Mouse (Mus musculus) lung, postnatal 0 days (tissue): ENCODE results near the gene Pcgf1. TPM values are rescaled to one million over a fixed set of nuclear protein-coding genes. Genes with fewer than 3 reads are reported as not detected.

Source experiments
- ATAC-seq: fragments of 200-750 bp; cut with Nextera tagmentation; 2 replicates; pipeline ENCODE4 v1.8.0; 2017; ENCODE audit warnings: moderate library complexity
- DNase-seq: peaks from one replicate; pipeline ENCODE4 v3.0.0-alpha.2; 2016; ENCODE audit warnings: low spot score
- H3K27ac ChIP-seq: fragments of 300-500 bp; sonication (generic); 2 replicates; pipeline ENCODE4 v1.5.1; 2014; ENCODE audit warnings: antibody characterized with exemption, mild to moderate bottlenecking, low read length, mixed read lengths
- H3K27me3 ChIP-seq: fragments of 300-500 bp; sonication (generic); replicated peaks from 2 replicates; pipeline ENCODE4 v1.6.1; 2014; ENCODE audit warnings: low read length, mixed read lengths; ENCODE audit not compliant: insufficient read depth
- H3K36me3 ChIP-seq: fragments of 300-500 bp; sonication (generic); 2 replicates; pipeline ENCODE4 v1.6.1; 2014; ENCODE audit warnings: low read length, mixed read lengths; ENCODE audit not compliant: insufficient read depth
- H3K4me1 ChIP-seq: fragments of 300-500 bp; sonication (generic); 2 replicates; pipeline ENCODE4 v1.6.1; 2014; ENCODE audit warnings: antibody characterized with exemption, low read depth, low read length, mixed read lengths; ENCODE audit not compliant: insufficient read depth
- H3K4me2 ChIP-seq: fragments of 300-500 bp; sonication (generic); replicated peaks from 2 replicates; pipeline ENCODE4 v1.6.1; 2014; ENCODE audit warnings: low read depth, mild to moderate bottlenecking, low read length, moderate library complexity, mixed read lengths
- H3K4me3 ChIP-seq: fragments of 300-500 bp; sonication (generic); 2 replicates; pipeline ENCODE4 v1.5.1; 2014; ENCODE audit warnings: low read depth, low read length
- H3K9ac ChIP-seq: fragments of 300-500 bp; sonication (generic); replicated peaks from 2 replicates; pipeline ENCODE4 v1.6.1; 2014; ENCODE audit warnings: low read depth, mild to moderate bottlenecking
- H3K9me3 ChIP-seq: fragments of 300-500 bp; sonication (generic); 2 replicates; pipeline ENCODE4 v1.6.1; 2016; ENCODE audit warnings: low read length, mixed read lengths
- CTCF ChIP-seq: IDR thresholded peaks from 2 replicates; pipeline ENCODE4 v1.5.1; 2016; ENCODE audit warnings: antibody characterized with exemption, mild to moderate bottlenecking
- EP300 ChIP-seq: IDR thresholded peaks from 2 replicates; pipeline ENCODE4 v1.6.1; 2016; ENCODE audit warnings: antibody characterized with exemption, mild to moderate bottlenecking, control low read depth
- whole genome bisulfite sequencing: fragments of 180-500 bp; shearing (Covaris S2); extraction: QIAGEN DNeasy Blood & Tissue Kit; methylation state at CpG from one replicate; pipeline ENCODE4 v1.1.7; 2014; 5-methylcytosine and 5-hydroxymethylcytosine counted together
- polyA plus RNA-seq: library from polyadenylated mRNA; unstranded; fragments of >200 nt; fragmentation: Nextera tagmentation; extraction: Ambion mirVana; gene quantifications from 2 replicates; pipeline ENCODE4 v1.2.1, GENCODE M21; 2015

Gene Pcgf1
- polyA plus RNA-seq, 1 experiment from 2014 or later: 24.3 TPM

GRCm38 (mm10) chr6:83069488-83070246 lies 8.0 kb upstream of the Pcgf1 start:
- WGBS: 2% methylated on average over 48 of the region's 69 CpGs
- TF ChIP-seq EP300 (no peak), CTCF (no peak)
- Histone ChIP-seq H3K4me3 (peak overlapping the region; percentile 8; the same call in 1 of the 2 replicates), H3K4me2 (no peak overlapping the region), H3K27me3 (peaks cover 72% of the 10 kb centered on the region), H3K27ac (no peak overlapping the region), H3K36me3 (no peaks in the 10 kb centered on the region), H3K9me3 (no peaks in the 10 kb centered on the region), H3K9ac (no peak overlapping the region), H3K4me1 (peaks cover 3% of the 10 kb centered on the region; the same call in 1 of the 2 replicates)
- ATAC-seq (0 out of 2 replicates have a peak, but pooled peaks have one; percentile 22), DNase-seq (no peak)

DNA sequence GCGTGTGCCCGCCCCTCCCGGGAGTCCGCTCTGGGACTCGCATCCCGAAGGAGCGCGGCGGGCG lies 7.6 kb upstream of the Pcgf1 start, which contains the start of gene Tlx2:
Gene Tlx2, minus strand, starts transcription at position 47 of the 64 bp plus-strand sequence.
- Histone ChIP-seq H3K27ac (no peak within 1 kb of the TSS), H3K27me3 (peaks cover 68% of the 10 kb centered on the region), H3K4me1 (peaks cover 3% of the 10 kb centered on the region; the same call in 1 of the 2 replicates), H3K4me3 (peak within 1 kb of the TSS; percentile 31; the same call in 1 of the 2 replicates), H3K4me2 (peak within 1 kb of the TSS; percentile 55), H3K36me3 (no peaks in the 10 kb centered on the region), H3K9ac (no peak within 1 kb of the TSS), H3K9me3 (no peaks in the 10 kb centered on the region)
- WGBS: under 1% methylated on average over 10 of the region's 10 CpGs
- no peak for DNase-seq
- no peak for TF ChIP-seq CTCF
- TF ChIP-seq EP300: no peak
- ATAC-seq: no peak

DNA sequence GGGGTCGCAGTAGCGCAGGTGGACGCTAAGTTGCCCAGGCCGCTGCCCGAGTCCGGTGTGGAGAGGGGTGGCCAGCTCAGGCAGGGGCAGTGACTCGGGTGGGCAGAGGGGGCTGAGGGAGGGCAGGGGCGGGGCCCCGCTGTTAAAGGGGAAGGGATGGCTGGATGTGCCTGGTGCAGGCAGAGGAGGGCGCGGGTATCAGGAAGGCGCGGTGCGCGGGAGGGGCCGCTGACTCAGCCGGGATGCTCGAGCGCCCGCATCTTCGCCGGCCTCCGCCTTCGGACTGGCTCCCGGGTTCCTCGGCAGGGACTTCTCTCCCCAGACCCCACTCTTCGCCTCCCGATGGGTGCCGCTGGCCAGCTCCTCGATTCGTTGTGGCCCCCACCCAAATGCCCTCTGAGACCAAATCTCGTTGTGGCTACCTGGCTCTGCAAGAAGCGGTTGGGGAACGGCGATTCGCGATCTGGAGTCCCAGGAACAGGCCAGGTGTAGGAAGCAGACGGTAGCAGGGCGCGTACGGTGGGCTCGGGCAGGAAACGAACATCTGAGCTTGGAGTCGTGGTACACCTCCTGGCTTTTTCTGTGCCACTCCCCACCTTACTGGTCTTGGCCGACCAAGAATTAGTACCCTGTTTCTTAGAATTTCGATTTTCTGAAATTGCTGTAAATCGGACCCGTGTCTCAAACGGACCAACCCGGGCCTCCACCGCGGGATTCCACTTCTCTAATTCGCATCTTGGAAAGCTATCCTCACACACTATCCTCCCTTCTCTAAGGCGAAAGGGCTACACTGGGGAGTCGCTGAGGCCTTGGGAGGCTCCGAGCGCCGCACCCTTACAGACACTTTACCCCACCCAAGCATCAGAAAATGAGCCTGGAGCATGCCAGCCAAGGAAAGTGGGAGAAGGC lies 7.1 kb upstream of the Pcgf1 start:
- Histone ChIP-seq H3K27ac (no peak overlapping the region), H3K36me3 (no peaks in the 10 kb centered on the region), H3K27me3 (peaks cover 67% of the 10 kb centered on the region), H3K4me2 (no peak overlapping the region), H3K4me3 (peak overlapping the region; percentile 8; the same call in 1 of the 2 replicates), H3K9me3 (no peaks in the 10 kb centered on the region), H3K4me1 (peaks cover 3% of the 10 kb centered on the region; the same call in 1 of the 2 replicates), H3K9ac (no peak overlapping the region)
- 1% methylated on average over 45 of the region's 58 CpGs for WGBS
- ATAC-seq: no peak
- no peak for DNase-seq
- TF ChIP-seq CTCF (no peak), EP300 (no peak)

DNA sequence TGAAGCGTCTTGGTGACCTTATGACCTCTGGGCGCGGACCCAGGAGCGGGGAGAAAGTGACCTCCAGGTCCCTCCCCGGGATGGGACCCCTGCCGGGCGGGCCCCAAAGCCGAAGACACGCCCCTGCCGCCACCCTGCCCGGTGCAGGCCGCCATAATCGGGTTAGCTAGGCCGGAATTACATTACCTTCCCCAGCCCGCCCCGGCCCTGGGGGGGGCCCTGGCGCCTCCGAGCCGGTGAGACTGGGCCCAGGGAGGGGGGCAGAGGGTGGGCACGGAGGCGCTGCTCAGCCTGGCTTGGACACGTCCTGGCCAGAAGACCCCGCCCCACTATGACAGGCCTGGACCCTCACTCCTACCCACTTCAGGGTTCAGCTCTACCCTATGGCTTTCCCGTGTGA lies 6.4 kb upstream of the Pcgf1 start:
- H3K4me3 ChIP-seq: no peak overlapping the region
- no peak for DNase-seq
- no peak overlapping the region for H3K9ac ChIP-seq
- TF ChIP-seq EP300 (no peak), CTCF (no peak)
- H3K27ac ChIP-seq: no peak overlapping the region
- no peaks in the 10 kb centered on the region for H3K36me3 ChIP-seq
- peaks cover 62% of the 10 kb centered on the region for H3K27me3 ChIP-seq
- H3K4me2 ChIP-seq: no peak overlapping the region
- H3K4me1 ChIP-seq: peaks cover 3% of the 10 kb centered on the region; the same call in 1 of the 2 replicates
- ATAC-seq: no peak
- H3K9me3 ChIP-seq: no peaks in the 10 kb centered on the region
- WGBS: 3% methylated on average over 22 of the region's 24 CpGs

DNA sequence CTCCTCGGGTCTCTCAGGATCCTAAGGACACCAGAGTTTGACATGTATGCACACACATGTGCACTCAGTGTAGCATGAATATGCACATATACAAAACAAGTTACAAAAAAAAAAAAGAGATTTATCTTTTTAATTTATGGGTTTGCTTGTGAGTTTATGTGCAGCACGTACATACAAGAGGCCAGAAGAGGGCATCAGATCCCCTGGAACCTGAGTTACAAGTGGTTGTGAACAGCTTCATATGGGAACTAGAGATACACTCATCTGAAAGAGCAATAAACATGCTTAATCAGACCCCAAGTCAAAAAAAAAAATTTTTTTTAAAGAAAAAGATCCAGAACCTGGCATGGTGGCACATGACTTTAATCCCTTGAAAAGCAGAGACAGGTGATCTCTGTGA lies 2.7 kb upstream of the Pcgf1 start:
- peak; percentile 33 for DNase-seq
- no peaks in the 10 kb centered on the region for H3K36me3 ChIP-seq
- H3K27me3 ChIP-seq: peaks cover 28% of the 10 kb centered on the region
- peak; percentile 34 for TF ChIP-seq CTCF
- no peak for TF ChIP-seq EP300
- 9% methylated on average over 2 of the region's 2 CpGs for WGBS
- H3K9ac ChIP-seq: no peak overlapping the region
- no peak overlapping the region for H3K4me3 ChIP-seq
- ATAC-seq: no peak
- H3K9me3 ChIP-seq: no peaks in the 10 kb centered on the region
- H3K4me2 ChIP-seq: no peak overlapping the region
- H3K27ac ChIP-seq: no peak overlapping the region
- no peaks in the 10 kb centered on the region for H3K4me1 ChIP-seq

- DNase-seq (peak; percentile 97), ATAC-seq (peak; percentile 97)
- 0 out of 2 replicates have a peak, but pooled peaks cover under 1% of the 10 kb centered on the region for H3K27me3 ChIP-seq
- no peaks in the 10 kb centered on the region for H3K4me1 ChIP-seq
- H3K27ac ChIP-seq: peak overlapping the region; percentile 65; the same call in 1 of the 2 replicates
- H3K4me2 ChIP-seq: peak overlapping the region; percentile 98
- peak overlapping the region; percentile 70 for H3K9ac ChIP-seq
- H3K9me3 ChIP-seq: no peaks in the 10 kb centered on the region
- WGBS: under 1% methylated on average over 46 of the region's 46 CpGs
- H3K36me3 ChIP-seq: no peaks in the 10 kb centered on the region
- H3K4me3 ChIP-seq: peak overlapping the region; percentile 74
- TF ChIP-seq EP300: no peak
- TF ChIP-seq CTCF: peak; percentile 79
These were observed 722 bp downstream of the Pcgf1 start for GRCm38 (mm10) chr6:83078324-83078858.
